Mouse (Mus musculus) adrenal gland, postnatal 36 days (tissue): ENCODE results near the gene Phb. TPM values are rescaled to one million over a fixed set of nuclear protein-coding genes. Genes with fewer than 3 reads are reported as not detected.

ENCODE experiments used
- DNase-seq, 2 experiments: peaks; one replicate each; pipeline ENCODE4 v3.0.0; 2021; ENCODE audit warnings: mixed read lengths in 1 of 2
- long read RNA-seq, 2 experiments: library from polyadenylated mRNA; stranded (forward); transcript quantifications; one replicate each; pipeline ENCODE4 v2.0.0; 2021; ENCODE audit warnings: borderline sequencing depth in 2 of 2
- total RNA-seq, 2 experiments: library from RNA; stranded (reverse); gene quantifications; 2 replicates each; pipeline ENCODE4 v1.2.3; 2021

The Phb gene
- total RNA-seq, result 100 to 1,000 TPM; 324 to 358 TPM
- long read RNA-seq, experiment 1, transcript Phb-204 (7 exons, 1,799 nt), result major isoform, 699 of 764 reads
- long read RNA-seq, experiment 1, partial matches to known transcripts, result 27 of 764 reads
- long read RNA-seq, experiment 1, other reads (novel, unspliced or antisense), result 37 of 764 reads
- long read RNA-seq, experiment 2, transcript Phb-204 (7 exons, 1,799 nt), result major isoform, 226 of 251 reads
- long read RNA-seq, experiment 2, partial matches to known transcripts, result 19 of 251 reads
- long read RNA-seq, experiment 2, other reads (novel, unspliced or antisense), result 6 of 251 reads

GRCm38 (mm10) chr11:95666529-95667149 lies at the start of gene Phb:
Gene Phb (plus strand): TSS chr11:95666957.
- DNase-seq, result peak; percentile 90 to 91

- DNase-seq, result peak; percentile 77 to 80
Observed at GRCm38 (mm10) chr11:95617785-95618465, 48.8 kb upstream of the Phb start.

- no peak for DNase-seq
Observed at GRCm38 (mm10) chr11:95619081-95619480, 47.7 kb upstream of the Phb start.

- DNase-seq, result no peak
Observed at GRCm38 (mm10) chr11:95619886-95620444, 46.8 kb upstream of the Phb start.

GRCm38 (mm10) chr11:95621010-95621409 lies 45.7 kb upstream of the Phb start:
- no peak for DNase-seq

GRCm38 (mm10) chr11:95621541-95622130 lies 45.1 kb upstream of the Phb start:
- DNase-seq, result no peak

- no peak for DNase-seq
Observed at GRCm38 (mm10) chr11:95622426-95622825, 44.3 kb upstream of the Phb start.

- no peak for DNase-seq
Observed at GRCm38 (mm10) chr11:95630558-95630957, 36.2 kb upstream of the Phb start.

GRCm38 (mm10) chr11:95631301-95631700 lies 35.5 kb upstream of the Phb start:
- no peak for DNase-seq

GRCm38 (mm10) chr11:95632474-95632873 lies 34.3 kb upstream of the Phb start:
- DNase-seq, result no peak

GRCm38 (mm10) chr11:95633512-95634000 lies 33.2 kb upstream of the Phb start:
- DNase-seq, result no peak

GRCm38 (mm10) chr11:95635030-95635429 lies 31.7 kb upstream of the Phb start:
- no peak for DNase-seq

GRCm38 (mm10) chr11:95640751-95641150 lies 26.0 kb upstream of the Phb start:
- no peak for DNase-seq

- DNase-seq, result no peak
Observed at GRCm38 (mm10) chr11:95642534-95643280, 24.1 kb upstream of the Phb start.

GRCm38 (mm10) chr11:95643856-95644255 lies 22.9 kb upstream of the Phb start:
- no peak for DNase-seq

GRCm38 (mm10) chr11:95644381-95644780 lies 22.4 kb upstream of the Phb start:
- no peak for DNase-seq

GRCm38 (mm10) chr11:95645397-95646153 lies 21.2 kb upstream of the Phb start:
- DNase-seq, result peak in 1 of 2 experiments; percentile 24

- DNase-seq, result no peak
Observed at GRCm38 (mm10) chr11:95646154-95646490, 20.6 kb upstream of the Phb start.

- no peak for DNase-seq
Observed at GRCm38 (mm10) chr11:95647791-95648190, 19.0 kb upstream of the Phb start.

- peak; percentile 82 to 86 for DNase-seq
Observed at GRCm38 (mm10) chr11:95648827-95649226, 17.9 kb upstream of the Phb start.

- no peak for DNase-seq
Observed at GRCm38 (mm10) chr11:95649560-95649959, 17.2 kb upstream of the Phb start.
